Mouse (Mus musculus) small intestine, adult 10 weeks (tissue): ENCODE measurements around the gene Map7d2. TPM values are rescaled to one million over a fixed set of nuclear protein-coding genes. Genes with fewer than 3 reads are reported as not detected.

Experiments
- polyA plus RNA-seq: library from polyadenylated mRNA; stranded (reverse); fragments of 350-450 nt; fragmentation: Illumina TruSeq; extraction: RNeasy Lipid Tissue Mini Kit (QIAGEN cat#74804); gene quantifications from one replicate; pipeline ENCODE4 v1.2.3, GENCODE M21; 2014; ENCODE audit warnings: low replicate concordance

Map7d2 gene
- 0.74 TPM for polyA plus RNA-seq

DNA sequence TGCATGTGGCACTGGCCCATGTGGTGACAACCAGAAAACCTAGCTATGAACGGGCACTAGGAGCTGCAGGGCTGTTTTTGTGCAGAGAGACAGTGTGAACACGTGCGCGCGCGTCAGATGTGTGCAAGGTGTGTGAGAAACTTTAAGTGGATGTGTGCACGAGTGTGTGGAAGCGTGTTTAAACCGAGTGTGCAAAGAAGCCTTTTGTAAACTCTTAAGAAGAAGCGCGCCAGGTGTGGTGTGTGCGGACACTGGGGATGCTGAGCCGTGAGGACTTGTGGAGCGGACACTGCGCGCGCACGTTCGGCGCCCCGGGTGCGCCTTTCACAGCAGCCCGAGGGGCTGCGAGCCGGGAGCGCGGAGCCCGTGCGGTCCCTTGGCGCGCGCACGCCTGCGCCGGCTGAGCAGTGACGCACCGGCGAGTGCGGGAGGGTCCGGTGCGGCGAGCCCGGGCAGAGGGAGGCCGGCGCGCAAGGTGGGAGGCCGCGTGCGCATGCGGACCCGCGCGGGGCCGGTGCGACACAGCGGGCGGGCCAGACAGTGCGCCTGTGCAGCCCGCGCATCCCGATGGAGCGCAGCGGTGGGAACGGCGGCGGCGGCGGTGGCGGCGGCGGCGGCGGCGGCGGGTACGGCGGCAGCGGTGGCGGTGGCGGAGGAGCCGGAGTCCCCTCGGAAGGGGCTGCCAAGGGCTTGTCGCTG lies at the start of gene Map7d2:
Gene Map7d2 (plus strand): TSS at position 443 of the 699 bp plus-strand sequence.

DNA sequence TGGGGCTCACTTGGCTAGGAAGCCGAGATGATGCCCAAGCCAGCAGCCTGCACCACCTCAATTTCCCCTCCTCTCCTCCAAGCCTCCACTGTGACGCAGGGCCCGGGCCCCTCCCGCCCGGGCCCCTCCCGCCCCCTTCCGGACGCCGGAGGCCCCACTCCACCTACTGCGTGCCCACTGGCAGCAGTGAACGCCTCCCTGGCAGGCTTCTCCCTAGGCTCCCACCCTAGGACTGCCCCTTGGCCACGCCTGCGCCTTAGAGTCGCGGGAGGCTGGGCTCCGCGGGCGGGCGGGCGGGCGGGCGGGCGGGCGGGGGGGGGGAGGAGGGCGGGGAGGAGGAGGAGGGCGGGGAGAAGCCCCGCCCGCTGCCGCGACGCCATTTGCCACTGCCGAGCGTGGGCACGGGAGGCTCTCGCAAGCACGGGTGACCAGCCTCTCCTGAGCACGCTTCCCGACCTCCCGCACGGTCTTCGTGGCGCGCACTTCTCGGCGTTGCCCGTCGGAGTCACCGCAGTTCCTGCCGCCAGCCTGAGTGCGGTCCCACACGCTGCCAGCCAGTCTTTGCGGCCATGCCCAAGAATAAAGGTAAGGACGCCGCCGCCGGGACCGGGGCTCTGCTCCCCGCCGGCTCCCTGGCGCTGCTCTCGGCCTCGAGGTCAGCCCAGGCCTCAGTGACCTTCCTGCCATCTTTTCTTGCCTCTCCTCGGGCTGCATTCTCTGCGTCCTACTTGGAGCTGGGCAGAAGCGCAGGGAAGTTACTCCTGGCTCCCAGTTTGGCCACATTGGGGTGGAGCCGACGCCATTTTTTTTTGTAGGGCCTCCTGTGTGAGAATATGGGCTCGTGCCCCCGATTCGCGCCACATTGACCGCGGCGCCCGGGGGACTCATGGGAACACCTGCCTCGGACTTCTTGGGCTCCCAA lies 42.3 kb upstream of the Map7d2 start, which contains the start of gene Eif1ax:
Gene Eif1ax (plus strand): TSS at position 348 of the 922 bp plus-strand sequence.

DNA sequence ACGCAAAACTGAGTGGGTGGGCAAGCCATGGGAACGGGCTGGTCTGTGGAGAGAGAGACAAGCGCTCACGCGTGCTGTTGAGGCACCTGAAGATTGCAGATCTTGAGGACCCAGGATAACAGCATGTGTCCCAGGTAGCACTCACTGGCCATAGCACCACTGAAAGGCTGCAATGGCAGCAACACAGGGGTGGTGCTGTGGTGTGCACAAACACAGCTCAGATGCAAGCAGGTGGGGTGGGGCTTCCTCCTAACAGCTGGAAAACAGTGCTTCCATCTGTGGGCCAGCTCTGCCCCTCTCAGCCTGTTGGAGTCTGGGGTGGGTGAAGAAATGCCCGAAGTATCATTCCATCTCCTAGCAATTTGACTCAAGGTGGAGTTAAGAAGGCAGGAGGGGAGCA lies 112.0 kb downstream of the Map7d2 start, which contains the start of gene Bclaf3:
Gene Bclaf3 (plus strand): TSS at position 301 of the 400 bp plus-strand sequence.

Other genes starting within 250 kb of the Map7d2 start
- 100 TPM for gene Rps6ka3, start 204.3 kb upstream of the Map7d2 start, polyA plus RNA-seq
- 67.6 TPM for gene Eif1ax, start 42.4 kb upstream of the Map7d2 start, polyA plus RNA-seq
- gene Bclaf3, start 112.1 kb downstream of the Map7d2 start, polyA plus RNA-seq, result 39.3 TPM
- gene Sh3kbp1, start 212.7 kb downstream of the Map7d2 start, polyA plus RNA-seq, result 15.4 TPM